ENCODE assay signal across 11 mouse cellular contexts in the genomic region with DNA sequence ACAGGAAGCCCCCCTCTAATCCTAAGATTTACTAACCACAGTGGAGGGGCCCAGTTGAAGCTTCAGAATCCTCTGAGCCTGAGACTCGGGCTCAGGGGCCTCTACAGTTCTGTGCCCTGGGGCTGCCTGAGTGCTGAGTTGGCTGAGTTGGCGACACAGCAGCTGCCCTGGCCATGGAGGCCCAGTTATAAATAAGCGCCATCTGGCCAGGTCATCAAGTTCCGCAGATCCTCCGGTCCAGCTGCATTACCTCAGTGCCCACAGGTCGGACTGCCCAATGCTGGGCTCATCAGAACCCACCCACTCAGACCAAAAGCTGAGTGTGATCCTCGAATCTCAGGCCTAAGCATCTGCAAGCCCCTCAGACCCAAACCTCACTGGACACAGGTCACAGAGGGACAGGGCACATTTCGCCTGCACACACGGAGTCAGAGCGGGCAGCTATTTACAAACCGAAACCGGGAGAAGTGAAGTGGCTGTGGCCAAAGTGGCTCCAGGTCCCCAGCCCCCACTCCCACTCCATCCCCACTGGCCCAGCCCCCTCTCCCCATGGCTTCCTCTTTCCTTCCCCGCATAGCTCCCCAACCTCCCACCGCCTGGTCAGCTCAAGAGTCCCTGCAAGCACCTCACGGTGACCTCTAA. TPM values are rescaled to one million over a fixed set of nuclear protein-coding genes. Genes with fewer than 3 reads are reported as not detected.
A peak's percentile ranks its signal among the peaks of the same experiment; 100 is the strongest.
DNase-seq lines count a peak whose midpoint lies in the region; ATAC-seq and TF ChIP-seq lines count a peak whose summit lies in the region.
"Had no signal": no experiment of that assay in that cellular context is flagged by ENCODE, and none has a peak within 500 bp of the region (broad histone marks: within the 10 kb centered on the region; RNA-seq: fewer than 3 reads in every experiment).

No protein-coding gene starts in this region.

- H3K36me3 ChIP-seq in kidney, adult 2 months (ENCODE audit: control insufficient read depth, insufficient read depth, low read length) = no peaks in the 10 kb centered on the region
- no peaks in the 10 kb centered on the region for H3K36me3 ChIP-seq in kidney, embryonic 15.5 days
- H3K36me3 ChIP-seq in MEL (ENCODE audit: control insufficient read depth in 1 of 2, insufficient read depth in 2 of 2, low read length in 2 of 2) = peaks cover 0 to 28% of the 10 kb centered on the region in 2 experiments; a peak in 2 of 4 replicates
- no peaks in the 10 kb centered on the region for H3K36me3 ChIP-seq in embryonic facial prominence, embryonic 14.5 days (ENCODE audit: control insufficient read depth, insufficient read depth, low read length)
- no peaks in the 10 kb centered on the region for H3K36me3 ChIP-seq in liver, postnatal 0 days (replicated peaks; ENCODE audit: insufficient read depth, low read length)
- H3K36me3 ChIP-seq: embryonic facial prominence, embryonic 13.5 days; hindbrain, embryonic 12.5 days; limb, embryonic 13.5 days had no signal

- WGBS in kidney, adult 2 months = 85% methylated on average over 15 of the region's 15 CpGs
- 77% methylated on average over 15 of the region's 15 CpGs for WGBS in kidney, embryonic 15.5 days
- WGBS in embryonic facial prominence, embryonic 14.5 days = 74% methylated on average over 13 of the region's 15 CpGs
- 56% methylated on average over 15 of the region's 15 CpGs for WGBS in liver, postnatal 0 days (ENCODE audit: insufficient replicate concordance)

- H3K4me1 ChIP-seq in kidney, adult 2 months (ENCODE audit: control insufficient read depth, insufficient read depth, low read length) = no peaks in the 10 kb centered on the region
- peaks cover 5% of the 10 kb centered on the region for H3K4me1 ChIP-seq in kidney, embryonic 15.5 days
- H3K4me1 ChIP-seq in MEL (ENCODE audit: control insufficient read depth in 1 of 2, insufficient read depth in 2 of 2, low read length in 2 of 2) = peaks cover 5 to 35% of the 10 kb centered on the region in 2 experiments
- 0 out of 2 replicates have a peak, but pooled peaks cover under 1% of the 10 kb centered on the region for H3K4me1 ChIP-seq in embryonic facial prominence, embryonic 14.5 days (ENCODE audit: control insufficient read depth, insufficient read depth, low read length)
- peaks cover 17% of the 10 kb centered on the region for H3K4me1 ChIP-seq in liver, postnatal 0 days (ENCODE audit: insufficient read depth)
- H3K4me1 ChIP-seq: hindbrain, embryonic 12.5 days; limb, embryonic 13.5 days had no signal

- no peak overlapping the region for H3K4me2 ChIP-seq in kidney, embryonic 15.5 days
- H3K4me2 ChIP-seq in embryonic facial prominence, embryonic 14.5 days (ENCODE audit: low read depth, low read length) = no peak overlapping the region
- H3K4me2 ChIP-seq in liver, postnatal 0 days (ENCODE audit: low read depth, low read length) = peak overlapping the region; percentile 45
- H3K4me2 ChIP-seq: embryonic facial prominence, embryonic 13.5 days; hindbrain, embryonic 12.5 days; limb, embryonic 13.5 days had no signal

- no peaks in the 10 kb centered on the region; the same call in 1 of the 2 replicates for H3K27me3 ChIP-seq in kidney, adult 2 months (replicated peaks; ENCODE audit: control insufficient read depth, insufficient read depth, low read length)
- no peaks in the 10 kb centered on the region for H3K27me3 ChIP-seq in kidney, embryonic 15.5 days
- H3K27me3 ChIP-seq in MEL (ENCODE audit: control insufficient read depth in 1 of 2, insufficient read depth in 2 of 2, low read length in 2 of 2) = no peaks in the 10 kb centered on the region
- no peaks in the 10 kb centered on the region for H3K27me3 ChIP-seq in embryonic facial prominence, embryonic 14.5 days (replicated peaks; ENCODE audit: control insufficient read depth, insufficient read depth, low read length)
- no peaks in the 10 kb centered on the region for H3K27me3 ChIP-seq in liver, postnatal 0 days (ENCODE audit: insufficient read depth, low read length)
- H3K27me3 ChIP-seq: embryonic facial prominence, embryonic 13.5 days; hindbrain, embryonic 12.5 days had no signal

- peaks cover 1% of the 10 kb centered on the region; the same call in 1 of the 2 replicates for H3K79me2 ChIP-seq in MEL (ENCODE audit: control insufficient read depth, insufficient read depth, low read length, poor library complexity)

- DNase-seq in kidney, adult 2 months = no peak
- DNase-seq in MEL (ENCODE audit: low read depth, low spot score) = no peak
- DNase-seq in embryonic facial prominence, embryonic 14.5 days (ENCODE audit: low spot score) = peak; percentile 16
- no peak for DNase-seq in liver, postnatal 0 days
- DNase-seq in cerebellum, adult 11-12 months = no peak
- DNase-seq in ovary, adult 18-20 months (ENCODE audit: low spot score) = no peak
- no peak for DNase-seq in frontal cortex, postnatal 10 days (ENCODE audit: low spot score in 2 of 2)

- no peaks in the 10 kb centered on the region for H3K9me3 ChIP-seq in kidney, embryonic 15.5 days (replicated peaks)
- no peaks in the 10 kb centered on the region for H3K9me3 ChIP-seq in MEL (replicated peaks; ENCODE audit: insufficient read depth, low read length)
- H3K9me3 ChIP-seq in embryonic facial prominence, embryonic 14.5 days (ENCODE audit: control insufficient read depth, low read length) = no peaks in the 10 kb centered on the region
- H3K9me3 ChIP-seq in liver, postnatal 0 days (ENCODE audit: low read length) = no peaks in the 10 kb centered on the region
- H3K9me3 ChIP-seq: embryonic facial prominence, embryonic 13.5 days; hindbrain, embryonic 12.5 days; limb, embryonic 13.5 days had no signal

- ATAC-seq in kidney, embryonic 15.5 days (replicated peaks; ENCODE audit: low FRiP score) = no peak
- ATAC-seq in embryonic facial prominence, embryonic 14.5 days (ENCODE audit: low read depth) = no peak
- ATAC-seq in liver, postnatal 0 days = peak; percentile 16

- H3K27ac ChIP-seq in kidney, adult 2 months (ENCODE audit: insufficient read depth, low read depth, low read length) = peak overlapping the region; percentile 6; the same call in 1 of the 2 replicates
- H3K27ac ChIP-seq in kidney, embryonic 15.5 days = no peak overlapping the region
- H3K27ac ChIP-seq in MEL (ENCODE audit: control insufficient read depth, low read depth, low read length) = peak overlapping the region; percentile 99
- H3K27ac ChIP-seq in embryonic facial prominence, embryonic 14.5 days (replicated peaks; ENCODE audit: low read depth, low read length) = no peak overlapping the region
- H3K27ac ChIP-seq in liver, postnatal 0 days (ENCODE audit: low read depth) = peak overlapping the region; percentile 88
- H3K27ac ChIP-seq: embryonic facial prominence, embryonic 13.5 days; hindbrain, embryonic 12.5 days; limb, embryonic 13.5 days had no signal

- no peak overlapping the region for H3K4me3 ChIP-seq in kidney, adult 2 months (ENCODE audit: insufficient read depth, low read depth, low read length)
- no peak overlapping the region for H3K4me3 ChIP-seq in kidney, embryonic 15.5 days (replicated peaks)
- H3K4me3 ChIP-seq in MEL (ENCODE audit: control insufficient read depth in 1 of 2, insufficient read depth in 1 of 2, low read depth in 2 of 2, low read length in 2 of 2) = no peak overlapping the region
- H3K4me3 ChIP-seq in embryonic facial prominence, embryonic 14.5 days (ENCODE audit: low read depth, low read length) = no peak overlapping the region
- H3K4me3 ChIP-seq in liver, postnatal 0 days (ENCODE audit: low read depth, low read length) = peak overlapping the region; percentile 15; the same call in 1 of the 2 replicates
- H3K4me3 ChIP-seq: embryonic facial prominence, embryonic 13.5 days; hindbrain, embryonic 12.5 days; limb, embryonic 13.5 days had no signal

- no peak for TF ChIP-seq RAD21 in MEL (IDR thresholded peaks at IDR 0.05; ENCODE audit: low read depth, low read length)

- no peak overlapping the region for H3K9ac ChIP-seq in kidney, embryonic 15.5 days
- peak overlapping the region; percentile 70; the same call in 1 of the 2 replicates for H3K9ac ChIP-seq in MEL (ENCODE audit: control insufficient read depth, low read depth, low read length, poor library complexity, severe bottlenecking)
- no peak overlapping the region for H3K9ac ChIP-seq in embryonic facial prominence, embryonic 14.5 days (ENCODE audit: low read depth, low read length)
- H3K9ac ChIP-seq in liver, postnatal 0 days (replicated peaks) = peak overlapping the region; percentile 12
- H3K9ac ChIP-seq: embryonic facial prominence, embryonic 13.5 days; hindbrain, embryonic 12.5 days; limb, embryonic 13.5 days had no signal

- TF ChIP-seq POLR2A in kidney, adult 2 months (IDR thresholded peaks at IDR 0.05; ENCODE audit: low read depth, low read length) = no peak
- TF ChIP-seq POLR2A in MEL (IDR thresholded peaks at IDR 0.05; ENCODE audit: control insufficient read depth in 1 of 2, insufficient read depth in 1 of 2, low read depth in 1 of 2, low read length in 2 of 2, poor library complexity in 1 of 2) = no peak

- no peak for TF ChIP-seq EP300 in MEL (IDR thresholded peaks at IDR 0.05; ENCODE audit: low read depth in 1 of 2, low read length in 2 of 2)
- TF ChIP-seq EP300 in liver, postnatal 0 days (IDR thresholded peaks at IDR 0.05; ENCODE audit: low read depth) = no peak

- no peak for TF ChIP-seq CTCF in kidney, adult 2 months (conservative IDR thresholded peaks at IDR 0.05; ENCODE audit: insufficient read depth, insufficient read length, low read depth, low read length)
- no peak for TF ChIP-seq CTCF in MEL (IDR thresholded peaks at IDR 0.05 in 2 of 3, conservative IDR thresholded peaks at IDR 0.05 in 1 of 3; ENCODE audit: control insufficient read depth in 1 of 3, insufficient read depth in 1 of 3, low read depth in 2 of 3, low read length in 3 of 3, poor library complexity in 1 of 3, severe bottlenecking in 1 of 3)
- TF ChIP-seq CTCF in liver, postnatal 0 days (IDR thresholded peaks at IDR 0.05; ENCODE audit: low read depth) = no peak

RNA-seq across cellular contexts. Expression of a gene that starts 2.1 kb away (rescaled TPM):
- 12.9 and 17.4 TPM in 2 replicates for polyA plus RNA-seq in kidney, adult 2 months (2012; rRNA removed)
- polyA plus RNA-seq in kidney, embryonic 15.5 days (2015; fragmentation: Nextera tagmentation; extraction: Ambion mirVana) = 4.7 and 5.4 TPM in 2 replicates
- total RNA-seq in MEL (2012; rRNA removed) = 108 and 129 TPM in 2 replicates
- 100 to 1,000 TPM in 1 of 2 experiments, 10 to 100 TPM in 1; 95.9 to 142 TPM for polyA plus RNA-seq in MEL (2012; ENCODE audit: insufficient read depth in 1 of 2, insufficient read length in 2 of 2, low read depth in 1 of 2, low replicate concordance in 2 of 2, missing spikeins in 1 of 2)
- 10.2 and 10.6 TPM in 2 replicates for polyA plus RNA-seq in embryonic facial prominence, embryonic 14.5 days (2014; fragmentation: Nextera tagmentation; extraction: Ambion mirVana)
- 31.7 and 35.5 TPM in 2 replicates for polyA plus RNA-seq in liver, postnatal 0 days (2015; fragmentation: Nextera tagmentation; extraction: Ambion mirVana)

RNA-seq across cellular contexts. Expression of a gene that starts 14.1 kb away (rescaled TPM):
- polyA plus RNA-seq in kidney, adult 2 months (2012; rRNA removed) = 87.2 and 103 TPM in 2 replicates
- polyA plus RNA-seq in kidney, embryonic 15.5 days (2015; fragmentation: Nextera tagmentation; extraction: Ambion mirVana) = 41.2 and 48.5 TPM in 2 replicates
- total RNA-seq in MEL (2012; rRNA removed) = 7.7 and 9.4 TPM in 2 replicates
- polyA plus RNA-seq in MEL (2012; ENCODE audit: insufficient read depth in 1 of 2, insufficient read length in 2 of 2, low read depth in 1 of 2, low replicate concordance in 2 of 2, missing spikeins in 1 of 2) = 10 to 100 TPM in 1 of 2 experiments, not detected in 1; 19.1 TPM
- 62.1 and 64.8 TPM in 2 replicates for polyA plus RNA-seq in embryonic facial prominence, embryonic 14.5 days (2014; fragmentation: Nextera tagmentation; extraction: Ambion mirVana)
- polyA plus RNA-seq in liver, postnatal 0 days (2015; fragmentation: Nextera tagmentation; extraction: Ambion mirVana) = 7.2 TPM in 2 replicates

RNA-seq across cellular contexts. Expression of a gene that starts 30.5 kb away (rescaled TPM):
- polyA plus RNA-seq in kidney, adult 2 months (2012; rRNA removed) = 114 and 127 TPM in 2 replicates
- 307 and 315 TPM in 2 replicates for polyA plus RNA-seq in kidney, embryonic 15.5 days (2015; fragmentation: Nextera tagmentation; extraction: Ambion mirVana)
- 259 and 271 TPM in 2 replicates for total RNA-seq in MEL (2012; rRNA removed)
- 1,000 to 10,000 TPM in 1 of 2 experiments, 100 to 1,000 TPM in 1; 428 to 1,459 TPM for polyA plus RNA-seq in MEL (2012; ENCODE audit: insufficient read depth in 1 of 2, insufficient read length in 2 of 2, low read depth in 1 of 2, low replicate concordance in 2 of 2, missing spikeins in 1 of 2)
- polyA plus RNA-seq in embryonic facial prominence, embryonic 14.5 days (2014; fragmentation: Nextera tagmentation; extraction: Ambion mirVana) = 309 and 320 TPM in 2 replicates
- 109 and 112 TPM in 2 replicates for polyA plus RNA-seq in liver, postnatal 0 days (2015; fragmentation: Nextera tagmentation; extraction: Ambion mirVana)

RNA-seq across cellular contexts. Expression of a gene that starts 33.6 kb away (rescaled TPM):
- polyA plus RNA-seq in kidney, adult 2 months (2012; rRNA removed) = 0.14 and 0.24 TPM in 2 replicates
- polyA plus RNA-seq in kidney, embryonic 15.5 days (2015; fragmentation: Nextera tagmentation; extraction: Ambion mirVana) = 0.10 and 0.13 TPM in 2 replicates
- 0.19 and 0.29 TPM in 2 replicates for total RNA-seq in MEL (2012; rRNA removed)
- polyA plus RNA-seq in MEL (2012; ENCODE audit: insufficient read depth in 1 of 2, insufficient read length in 2 of 2, low read depth in 1 of 2, low replicate concordance in 2 of 2, missing spikeins in 1 of 2) = under 1 TPM in 1 of 2 experiments, not detected in 1; 0.50 TPM
- 0.30 and 0.79 TPM in 2 replicates for polyA plus RNA-seq in embryonic facial prominence, embryonic 14.5 days (2014; fragmentation: Nextera tagmentation; extraction: Ambion mirVana)
- polyA plus RNA-seq in liver, postnatal 0 days (2015; fragmentation: Nextera tagmentation; extraction: Ambion mirVana) = 0.04 TPM in 2 replicates
- polyA plus RNA-seq: limb, embryonic 13.5 days had no signal

RNA-seq across cellular contexts. Expression of a gene that starts 48.9 kb away (rescaled TPM):
- polyA plus RNA-seq in kidney, adult 2 months (2012; rRNA removed) = 7.0 TPM in 2 replicates
- polyA plus RNA-seq in kidney, embryonic 15.5 days (2015; fragmentation: Nextera tagmentation; extraction: Ambion mirVana) = 2.7 and 3.4 TPM in 2 replicates
- total RNA-seq in MEL (2012; rRNA removed) = not detected in 2 replicates
- under 1 TPM in 1 of 2 experiments, not detected in 1; 0.10 TPM for polyA plus RNA-seq in MEL (2012; ENCODE audit: insufficient read depth in 1 of 2, insufficient read length in 2 of 2, low read depth in 1 of 2, low replicate concordance in 2 of 2, missing spikeins in 1 of 2)
- 35.4 and 40.5 TPM in 2 replicates for polyA plus RNA-seq in embryonic facial prominence, embryonic 14.5 days (2014; fragmentation: Nextera tagmentation; extraction: Ambion mirVana)
- 1.6 and 1.8 TPM in 2 replicates for polyA plus RNA-seq in liver, postnatal 0 days (2015; fragmentation: Nextera tagmentation; extraction: Ambion mirVana)

Comparison
In these comparisons a context has a peak if more than half of its experiments do, and no peak if none do; other contexts are left out.
1. H3K27ac ChIP-seq: peak in kidney, adult 2 months (single experiment), MEL (single experiment) and liver, postnatal 0 days (single experiment); none in kidney, embryonic 15.5 days (single experiment) and embryonic facial prominence, embryonic 14.5 days (single experiment).
2. H3K9ac ChIP-seq: peak in MEL (single experiment) and liver, postnatal 0 days (single experiment); none in kidney, embryonic 15.5 days (single experiment) and embryonic facial prominence, embryonic 14.5 days (single experiment).